Mouse (Mus musculus) embryonic stem cell, embryonic (primary cell): ENCODE data around the gene Helt.

Source experiments
- CTCF ChIA-PET, 4 experiments: fragments of 300-600 bp in 2 of 4; fragments of 350-600 bp in 2 of 4; sonication (Branson Sonifier 250); formaldehyde crosslinking; loops; one replicate each; lab custom pipeline; 2022; ENCODE audit warnings: inconsistent platforms in 2 of 4; lab: Charles Lee
- POLR2A ChIA-PET, 4 experiments: fragments of 300-600 bp in 2 of 4; fragments of 350-600 bp in 2 of 4; sonication (Branson Sonifier 250); formaldehyde crosslinking; loops; one replicate each; lab custom pipeline; 2022; ENCODE audit warnings: antibody characterized with exemption in 4 of 4, inconsistent platforms in 1 of 4; lab: Charles Lee

Helt gene

GRCm38 (mm10) chr8:46294181-46294892, at the start of gene Helt:
Gene Helt (minus strand): TSS chr8:46294671.
- ChIA-PET POLR2A (interaction anchor here in 3 of 4 experiments (1.1 to 2.6 kb wide), 5 partner anchors 47 to 323 kb away, joined by 3 to 7 read pairs (median 3); partner anchors contain the start of genes Slc25a4 (in 2 of the 3), Casp3 (in 1 of the 3) and Primpol (in 1 of the 3)), CTCF (no interaction called here)

GRCm38 (mm10) chr8:46342272-46342671, 47.8 kb upstream of the Helt start:
- ChIA-PET POLR2A (interaction anchor here in 3 of 4 experiments (0.6 to 2.4 kb wide), 18 partner anchors 9 to 654 kb away, joined by 3 to 12 read pairs (median 4); partner anchors contain the start of genes Slc25a4 (in 2 of the 3), Acsl1 (in 1 of the 3), Casp3 (in 1 of the 3) and Cenpu (in 1 of the 3)), CTCF (interaction anchor here in 1 of 4 experiments (0.5 kb wide), 1 partner anchor 146 kb away, joined by 3 read pairs; no protein-coding TSS in a partner anchor)

DNA sequence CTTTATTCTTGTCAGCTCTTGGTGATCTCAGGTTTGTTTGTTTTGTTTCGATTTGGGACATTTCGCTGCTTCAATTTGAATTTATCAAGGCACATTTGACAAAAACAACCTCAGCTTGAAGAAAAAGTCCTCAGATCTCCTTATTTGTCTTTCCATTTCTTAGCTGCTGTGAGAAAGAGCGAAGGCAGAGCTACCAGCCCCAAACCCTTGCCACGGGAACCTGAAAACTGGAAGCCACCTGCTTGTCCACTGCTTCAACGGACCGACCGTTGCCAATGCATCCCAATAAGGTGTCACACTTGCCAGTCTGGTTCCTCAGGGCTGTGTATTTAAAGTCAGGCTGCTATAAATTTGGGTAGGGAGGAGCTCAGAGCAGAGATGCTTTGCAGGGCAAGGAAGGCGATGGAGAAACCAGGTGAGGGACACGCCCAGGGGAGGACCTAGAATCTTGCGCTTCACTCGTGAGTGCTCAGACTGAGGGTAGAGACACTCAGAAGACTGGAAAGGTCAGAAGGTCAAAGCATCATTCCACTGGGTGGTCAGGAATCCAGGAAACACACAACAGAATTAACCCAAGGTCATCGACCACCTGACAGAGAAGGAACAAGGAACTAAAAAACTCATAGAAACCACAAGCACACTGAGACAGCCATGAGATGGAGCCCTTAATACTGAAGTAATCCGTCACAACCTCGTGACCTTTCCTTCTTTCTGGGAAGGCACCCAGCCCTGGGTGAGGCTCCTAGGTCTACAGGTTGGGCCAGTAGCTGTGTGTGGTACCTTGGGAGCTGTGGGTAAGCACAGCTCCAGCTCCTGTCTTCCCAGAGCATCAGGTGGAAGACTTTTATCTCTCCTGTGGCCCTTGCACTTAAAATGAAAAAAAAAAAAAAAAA, 46.2 kb upstream of the Helt start:
- ChIA-PET CTCF (interaction anchor here in 2 of 4 experiments (0.6 kb wide), 3 partner anchors 99 to 864 kb away, joined by 3 read pairs; no protein-coding TSS in a partner anchor), POLR2A (interaction anchor here in 3 of 4 experiments (0.6 to 2.7 kb wide), 40 partner anchors 8 to 1342 kb away, joined by 3 to 39 read pairs (median 5); partner anchors contain the start of genes Acsl1 (in 2 of the 3), Cenpu (in 2 of the 3), Slc25a4 (in 2 of the 3) and Casp3 (in 1 of the 3))

DNA sequence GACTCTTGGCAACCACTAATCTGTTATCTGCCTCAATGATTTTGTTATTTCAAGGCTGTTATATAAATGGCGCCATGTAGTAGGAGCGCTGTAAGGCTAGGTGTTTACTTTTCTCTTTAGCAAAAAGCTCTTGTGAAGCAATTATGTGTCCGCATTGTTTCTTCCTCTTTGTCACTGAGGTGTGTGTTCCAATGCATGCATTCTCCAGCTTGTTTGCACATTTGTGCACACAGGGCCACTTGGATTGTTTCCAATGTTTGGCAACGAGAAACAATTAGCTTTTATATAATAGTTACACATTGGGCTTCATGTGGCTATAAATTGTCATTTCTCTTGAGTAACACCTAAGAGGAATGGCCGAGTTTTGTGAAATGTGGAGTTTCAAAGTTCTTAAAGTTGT, 44.8 kb upstream of the Helt start:
- CTCF ChIA-PET = no interaction called here
- POLR2A ChIA-PET = interaction anchor here in 2 of 4 experiments (0.6 to 2.7 kb wide), 6 partner anchors 10 to 145 kb away, joined by 3 to 39 read pairs (median 8); no protein-coding TSS in a partner anchor

DNA sequence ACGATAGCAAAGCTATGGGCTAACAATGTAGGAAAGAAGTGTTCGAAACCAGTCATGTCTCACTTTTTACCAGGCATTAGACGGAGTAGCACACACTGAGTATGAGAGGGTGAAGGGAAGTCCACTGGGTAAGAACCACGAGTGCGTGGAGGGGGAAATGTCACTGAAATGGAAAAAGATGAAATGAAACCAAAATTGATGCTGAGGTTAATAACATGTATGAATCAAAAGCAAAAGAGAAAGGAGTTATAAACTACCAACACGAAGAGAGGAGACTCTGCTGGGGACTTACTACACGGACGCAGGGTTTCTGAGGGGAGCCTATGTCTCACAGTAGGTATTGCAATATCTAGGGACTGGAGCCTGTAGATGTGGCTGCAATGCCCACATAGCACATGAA, 41.9 kb upstream of the Helt start:
- ChIA-PET CTCF (no interaction called here), POLR2A (no interaction called here)

- CTCF ChIA-PET = interaction anchor here in 2 of 4 experiments (0.6 kb wide), 2 partner anchors 121 to 194 kb away, joined by 3 read pairs; no protein-coding TSS in a partner anchor
- POLR2A ChIA-PET = interaction anchor here in 3 of 4 experiments (0.5 to 1.8 kb wide), 8 partner anchors 8 to 1079 kb away, joined by 3 to 8 read pairs (median 4); partner anchors contain the start of genes Casp3 (in 1 of the 3), Primpol (in 1 of the 3) and Slc25a4 (in 1 of the 3)
Measured at GRCm38 (mm10) chr8:46332389-46333061, 38.1 kb upstream of the Helt start.

- ChIA-PET CTCF (no interaction called here), POLR2A (interaction anchor here in 2 of 4 experiments (0.8 to 1.8 kb wide), 3 partner anchors 9 to 285 kb away, joined by 3 to 8 read pairs (median 4); partner anchors contain the start of genes Casp3 (in 1 of the 2), Primpol (in 1 of the 2) and Slc25a4 (in 1 of the 2))
Measured at GRCm38 (mm10) chr8:46331801-46332200, 37.3 kb upstream of the Helt start.

GRCm38 (mm10) chr8:46329396-46329795, 34.9 kb upstream of the Helt start:
- ChIA-PET CTCF (interaction anchor here in 1 of 4 experiments (0.6 kb wide), 1 partner anchor 167 kb away, joined by 4 read pairs; no protein-coding TSS in a partner anchor), POLR2A (interaction anchor here in 3 of 4 experiments (0.8 to 3.3 kb wide), 6 partner anchors 9 to 155 kb away, joined by 3 to 33 read pairs (median 7); no protein-coding TSS in a partner anchor)

DNA sequence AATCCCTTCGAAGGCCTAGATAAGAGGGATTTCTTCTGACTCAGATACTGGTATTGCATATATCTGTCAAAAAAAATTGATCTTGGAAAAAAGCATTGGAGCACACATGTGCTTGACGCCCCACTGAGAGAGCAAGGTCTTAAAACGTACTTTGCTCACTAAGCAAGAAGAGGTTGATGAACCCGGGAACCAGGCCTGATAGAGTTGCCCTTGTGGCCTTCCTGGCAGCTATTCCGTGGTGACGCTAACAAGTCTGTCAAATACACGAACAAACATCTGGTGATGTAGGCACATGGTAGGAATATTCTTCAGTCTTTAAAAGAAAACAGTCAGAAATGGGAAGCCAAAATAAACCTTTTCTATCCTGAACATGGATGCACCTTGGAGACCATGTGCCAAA, 32.8 kb upstream of the Helt start:
- POLR2A ChIA-PET = no interaction called here
- CTCF ChIA-PET = no interaction called here

DNA sequence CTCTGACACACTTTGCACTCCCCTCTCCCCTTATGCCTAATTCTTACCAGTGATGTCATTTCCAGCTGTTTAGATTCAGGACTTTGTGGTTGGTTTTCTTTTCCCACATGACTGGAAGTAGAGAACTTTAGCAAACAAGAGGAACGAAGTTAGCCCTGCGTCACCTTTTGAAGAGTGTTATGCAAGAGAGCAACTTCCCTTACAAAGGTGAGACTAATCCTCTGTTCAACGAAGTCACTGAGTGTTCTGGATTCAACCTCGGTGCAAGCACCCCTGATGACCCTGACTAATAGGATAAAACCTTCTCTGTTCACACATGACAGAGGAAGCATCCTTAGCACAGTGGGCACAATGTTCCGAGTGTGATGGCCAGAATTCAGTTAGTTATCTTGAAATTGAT, 32.2 kb upstream of the Helt start:
- POLR2A ChIA-PET = no interaction called here
- CTCF ChIA-PET = no interaction called here

GRCm38 (mm10) chr8:46324676-46325075, 30.2 kb upstream of the Helt start:
- ChIA-PET CTCF (no interaction called here), POLR2A (interaction anchor here in 3 of 4 experiments (0.9 to 2.3 kb wide), 4 partner anchors 9 to 114 kb away, joined by 3 to 12 read pairs (median 4); partner anchors contain the start of gene Slc25a4 (in 1 of the 3))

GRCm38 (mm10) chr8:46323672-46324191, 29.3 kb upstream of the Helt start:
- POLR2A ChIA-PET = interaction anchor here in 2 of 4 experiments (0.6 to 2.3 kb wide), 3 partner anchors 17 to 147 kb away, joined by 4 to 12 read pairs (median 6); partner anchors contain the start of gene Acsl1 (in 1 of the 2)

GRCm38 (mm10) chr8:46322833-46323232, 28.4 kb upstream of the Helt start:
- CTCF ChIA-PET = no interaction called here
- POLR2A ChIA-PET = interaction anchor here in 1 of 4 experiments (0.9 kb wide), 1 partner anchor 16 kb away, joined by 3 read pairs; no protein-coding TSS in a partner anchor

More at GRCm38 (mm10) chr8:46323672-46324191, 29.3 kb upstream of the Helt start:
- CTCF ChIA-PET = no interaction called here

DNA sequence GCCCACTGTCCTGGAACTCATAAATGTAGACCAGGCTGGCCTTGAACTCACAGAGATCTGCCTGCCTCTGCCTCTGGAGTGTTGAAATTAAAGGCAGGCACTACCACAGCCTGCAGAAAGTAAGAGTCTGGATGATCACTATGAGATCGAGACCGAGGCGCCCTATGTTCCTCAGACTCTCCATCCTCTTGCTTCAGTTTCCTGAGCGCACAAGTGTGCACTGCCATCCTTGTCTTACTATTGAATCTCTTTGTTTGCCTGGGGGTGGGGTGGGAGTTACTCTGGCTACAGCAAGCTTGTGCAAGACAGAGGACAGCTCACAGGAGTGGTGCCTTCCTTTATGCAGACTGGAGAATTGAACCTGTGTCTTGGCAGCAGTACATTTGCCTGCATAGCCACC, 27.9 kb upstream of the Helt start:
- ChIA-PET CTCF (no interaction called here), POLR2A (interaction anchor here in 1 of 4 experiments (0.9 kb wide), 1 partner anchor 16 kb away, joined by 3 read pairs; no protein-coding TSS in a partner anchor)

DNA sequence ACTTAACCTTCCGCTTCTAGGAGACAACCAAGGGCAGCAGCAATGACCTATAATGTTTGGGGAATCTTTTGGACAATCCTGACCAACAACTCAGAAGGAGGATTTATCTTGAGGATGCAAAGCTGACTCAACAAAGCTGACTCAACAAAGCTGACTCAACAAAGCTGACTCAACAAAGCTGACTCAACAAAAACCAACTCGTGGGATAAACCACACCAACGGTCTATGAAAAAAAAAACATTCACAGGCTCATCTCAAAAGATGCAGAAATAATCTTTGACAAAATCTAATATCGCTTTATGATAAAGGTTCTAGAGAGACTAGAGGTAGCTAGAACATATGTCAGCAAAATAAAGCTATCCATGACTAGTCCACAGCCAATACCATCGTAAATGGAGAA, 24.3 kb upstream of the Helt start:
- CTCF ChIA-PET = interaction anchor here in 1 of 4 experiments (1.4 kb wide), 1 partner anchor 8 kb away, joined by 5 read pairs; no protein-coding TSS in a partner anchor
- POLR2A ChIA-PET = interaction anchor here in 1 of 4 experiments (0.7 kb wide), 1 partner anchor 26 kb away, joined by 5 read pairs; no protein-coding TSS in a partner anchor

- CTCF ChIA-PET = no interaction called here
Measured at GRCm38 (mm10) chr8:46317161-46317560, 22.7 kb upstream of the Helt start.

GRCm38 (mm10) chr8:46313798-46314197, 19.3 kb upstream of the Helt start:
- POLR2A ChIA-PET = no interaction called here
- CTCF ChIA-PET = no interaction called here

More at GRCm38 (mm10) chr8:46317161-46317560, 22.7 kb upstream of the Helt start:
- POLR2A ChIA-PET = no interaction called here
